Mouse (Mus musculus) ovary, adult 18-20 months (tissue): ENCODE measurements around the gene Angptl4.

ENCODE experiments used
- DNase-seq: peaks from one replicate; pipeline ENCODE4 v3.0.0; 2022; ENCODE audit warnings: low spot score, mixed read lengths

The Angptl4 gene

GRCm38 (mm10) chr17:33804745-33805144 lies 23.1 kb upstream of the Angptl4 start:
- no peak for DNase-seq

- no peak for DNase-seq
These were observed 22.6 kb upstream of the Angptl4 start for GRCm38 (mm10) chr17:33804205-33804604.

GRCm38 (mm10) chr17:33802221-33802620 lies 20.6 kb upstream of the Angptl4 start:
- no peak for DNase-seq

GRCm38 (mm10) chr17:33799277-33799676 lies 17.6 kb upstream of the Angptl4 start:
- no peak for DNase-seq

GRCm38 (mm10) chr17:33798306-33798705 lies 16.7 kb upstream of the Angptl4 start:
- DNase-seq: no peak

GRCm38 (mm10) chr17:33788732-33789131 lies 7.1 kb upstream of the Angptl4 start:
- no peak for DNase-seq

- no peak for DNase-seq
These were observed 4.7 kb upstream of the Angptl4 start for GRCm38 (mm10) chr17:33786375-33786774.

- no peak for DNase-seq
These were observed 3.3 kb upstream of the Angptl4 start for GRCm38 (mm10) chr17:33784939-33785338.

- peak; percentile 84 for DNase-seq
These were observed 1.8 kb upstream of the Angptl4 start for GRCm38 (mm10) chr17:33783408-33783807.

GRCm38 (mm10) chr17:33782067-33782466 lies 437 bp upstream of the Angptl4 start:
- no peak for DNase-seq

- DNase-seq: peak; percentile 61
These were observed 1.2 kb downstream of the Angptl4 start for GRCm38 (mm10) chr17:33780431-33780830.

GRCm38 (mm10) chr17:33779967-33780295 lies 1.7 kb downstream of the Angptl4 start:
- DNase-seq: no peak

GRCm38 (mm10) chr17:33779271-33779966 lies 2.2 kb downstream of the Angptl4 start:
- peak; percentile 94 for DNase-seq

- DNase-seq: no peak
These were observed 6.3 kb downstream of the Angptl4 start for GRCm38 (mm10) chr17:33775287-33775686.

- DNase-seq: no peak
These were observed 7.0 kb downstream of the Angptl4 start for GRCm38 (mm10) chr17:33774573-33775155.

GRCm38 (mm10) chr17:33773871-33774572 lies 7.6 kb downstream of the Angptl4 start:
- no peak for DNase-seq

- DNase-seq: no peak
These were observed 8.2 kb downstream of the Angptl4 start for GRCm38 (mm10) chr17:33773426-33773825.

- no peak for DNase-seq
These were observed 10.0 kb downstream of the Angptl4 start for GRCm38 (mm10) chr17:33771617-33772016.

GRCm38 (mm10) chr17:33766389-33766788 lies 15.2 kb downstream of the Angptl4 start:
- no peak for DNase-seq

- DNase-seq: peak; percentile 100
These were observed 21.1 kb downstream of the Angptl4 start, which contains the start of gene Rab11b for GRCm38 (mm10) chr17:33760255-33761165. Gene Rab11b (minus strand): TSS chr17:33760530.

GRCm38 (mm10) chr17:33759767-33760254 lies 21.8 kb downstream of the Angptl4 start:
- DNase-seq: peak; percentile 92

GRCm38 (mm10) chr17:33757231-33757630 lies 24.4 kb downstream of the Angptl4 start:
- peak; percentile 47 for DNase-seq
